In genomic region chr11:112991862-112992261, GRCm38 (mm10) we compare ENCODE assay signal across 13 mouse cellular contexts.
DNase-seq lines count a peak whose midpoint lies in the region; ATAC-seq lines count a peak whose summit lies in the region.
"Had no signal": no experiment of that assay in that cellular context is flagged by ENCODE, and none has a peak within 500 bp of the region (broad histone marks: within the 10 kb centered on the region; RNA-seq: fewer than 3 reads in every experiment).

No protein-coding gene starts in this region.

- H3K27ac ChIP-seq in kidney, embryonic 14.5 days (ENCODE audit: low read depth, low read length), result peak overlapping the region; percentile 64
- H3K27ac ChIP-seq in lung, embryonic 16.5 days (ENCODE audit: low read length), result peak overlapping the region; percentile 79
- H3K27ac ChIP-seq in stomach, embryonic 15.5 days, result 0 out of 2 replicates have a peak overlapping the region, but pooled peaks have one; percentile 28
- H3K27ac ChIP-seq: limb, embryonic 15.5 days had no signal

- WGBS in kidney, embryonic 14.5 days, result 15% methylated on average over 13 of the region's 13 CpGs
- 32% methylated on average over 13 of the region's 13 CpGs for WGBS in lung, embryonic 16.5 days
- 37% methylated on average over 13 of the region's 13 CpGs for WGBS in stomach, embryonic 15.5 days

- peak; percentile 47; the same call in 1 of the 2 replicates for ATAC-seq in kidney, embryonic 14.5 days (ENCODE audit: low FRiP score, low TSS enrichment)
- peak; percentile 37; the same call in 1 of the 2 replicates for ATAC-seq in lung, embryonic 16.5 days (ENCODE audit: low read depth)
- no peak for ATAC-seq in stomach, embryonic 15.5 days (ENCODE audit: insufficient read depth, low FRiP score, low read depth)
- ATAC-seq: Patski had no signal

- DNase-seq in kidney, postnatal 25 days, result no peak
- peak; percentile 58 for DNase-seq in urinary bladder, postnatal 14 days (ENCODE audit: low spot score)
- DNase-seq in urinary bladder, postnatal 10 days (ENCODE audit: low spot score), result no peak
- DNase-seq in thymus, postnatal 25 days, result no peak
- no peak for DNase-seq in layer of hippocampus, postnatal 14 days (ENCODE audit: low spot score in 2 of 2)
- DNase-seq: cerebellum, postnatal 14 days; kidney, adult 8-10 months; right cerebral cortex, postnatal 25 days had no signal

- H3K36me3 ChIP-seq in kidney, embryonic 14.5 days (ENCODE audit: control insufficient read depth, insufficient read depth, low read length), result no peaks in the 10 kb centered on the region
- H3K36me3 ChIP-seq in lung, embryonic 16.5 days (ENCODE audit: control insufficient read depth, insufficient read depth, low read length), result no peaks in the 10 kb centered on the region
- no peaks in the 10 kb centered on the region for H3K36me3 ChIP-seq in stomach, embryonic 15.5 days
- H3K36me3 ChIP-seq: limb, embryonic 15.5 days had no signal

- H3K4me2 ChIP-seq in kidney, embryonic 14.5 days (replicated peaks; ENCODE audit: low read depth, low read length), result no peak overlapping the region
- H3K4me2 ChIP-seq in lung, embryonic 16.5 days (ENCODE audit: low read depth, low read length), result no peak overlapping the region
- H3K4me2 ChIP-seq in stomach, embryonic 15.5 days, result no peak overlapping the region
- H3K4me2 ChIP-seq: limb, embryonic 15.5 days had no signal

- no peaks in the 10 kb centered on the region for H3K27me3 ChIP-seq in kidney, embryonic 14.5 days (ENCODE audit: control insufficient read depth, insufficient read depth, low read length)
- no peaks in the 10 kb centered on the region for H3K27me3 ChIP-seq in lung, embryonic 16.5 days (ENCODE audit: control insufficient read depth, insufficient read depth, low read depth, low read length)
- H3K27me3 ChIP-seq in stomach, embryonic 15.5 days (replicated peaks), result no peaks in the 10 kb centered on the region
- H3K27me3 ChIP-seq: Patski had no signal

- no peak overlapping the region for H3K4me3 ChIP-seq in kidney, embryonic 14.5 days (ENCODE audit: low read length)
- H3K4me3 ChIP-seq in lung, embryonic 16.5 days (ENCODE audit: low read length), result no peak overlapping the region
- no peak overlapping the region for H3K4me3 ChIP-seq in stomach, embryonic 15.5 days (replicated peaks)
- H3K4me3 ChIP-seq: limb, embryonic 15.5 days had no signal

- H3K4me1 ChIP-seq in kidney, embryonic 14.5 days (ENCODE audit: control insufficient read depth, insufficient read depth, low read length), result peaks cover 36% of the 10 kb centered on the region
- H3K4me1 ChIP-seq in lung, embryonic 16.5 days (replicated peaks; ENCODE audit: control insufficient read depth, insufficient read depth, low read length), result peaks cover 49% of the 10 kb centered on the region
- H3K4me1 ChIP-seq in stomach, embryonic 15.5 days, result peaks cover 16% of the 10 kb centered on the region

- no peaks in the 10 kb centered on the region for H3K9me3 ChIP-seq in kidney, embryonic 14.5 days (ENCODE audit: control insufficient read depth, low read length)
- H3K9me3 ChIP-seq in lung, embryonic 16.5 days (ENCODE audit: control insufficient read depth, low read length), result no peaks in the 10 kb centered on the region
- no peaks in the 10 kb centered on the region for H3K9me3 ChIP-seq in stomach, embryonic 15.5 days
- H3K9me3 ChIP-seq: limb, embryonic 15.5 days had no signal

- H3K9ac ChIP-seq in kidney, embryonic 14.5 days (ENCODE audit: low read depth, low read length), result no peak overlapping the region; the same call in 1 of the 2 replicates
- H3K9ac ChIP-seq in lung, embryonic 16.5 days (ENCODE audit: low read length), result peak overlapping the region; percentile 39
- H3K9ac ChIP-seq in stomach, embryonic 15.5 days, result no peak overlapping the region
- H3K9ac ChIP-seq: limb, embryonic 15.5 days had no signal

Comparison
In these comparisons a context has a peak if more than half of its experiments do, and no peak if none do; other contexts are left out.
1. H3K27ac ChIP-seq: peak in every context shown above with its lines; median percentile 79 in lung, embryonic 16.5 days; 64 in kidney, embryonic 14.5 days; 28 in stomach, embryonic 15.5 days.